Mouse (Mus musculus): ENCODE data around the gene Adamts2. TPM values are rescaled to one million over a fixed set of nuclear protein-coding genes. Genes with fewer than 3 reads are reported as not detected.

Gene Adamts2
- polyA plus RNA-seq, 1 experiment, result 3.2 TPM

GRCm38 (mm10) chr11:50726035-50726434 is 124.2 kb downstream of the Adamts2 start:
- TF ChIP-seq CTCF (IDR thresholded peaks at IDR 0.05; ENCODE audit: control insufficient read depth, insufficient read depth, insufficient replicate concordance, low read depth, low read length) (no peak), POLR2A (IDR thresholded peaks at IDR 0.05; ENCODE audit: control insufficient read depth, low read depth, low read length) (no peak)
- Histone ChIP-seq H3K27me3 (ENCODE audit: control insufficient read depth, insufficient read depth, low read length) (no peaks in the 10 kb centered on the region), H3K4me3 (ENCODE audit: control insufficient read depth, low read depth, low read length) (no peak overlapping the region), H3K27ac (ENCODE audit: control insufficient read depth, insufficient read depth, low read depth, low read length) (no peak overlapping the region), H3K36me3 (ENCODE audit: control insufficient read depth, insufficient read depth, low read length) (no peaks in the 10 kb centered on the region), H3K4me1 (ENCODE audit: control insufficient read depth, insufficient read depth, low read length) (no peaks in the 10 kb centered on the region)

- Histone ChIP-seq H3K36me3 (ENCODE audit: control insufficient read depth, insufficient read depth, low read length) (no peaks in the 10 kb centered on the region), H3K27ac (ENCODE audit: control insufficient read depth, insufficient read depth, low read depth, low read length) (no peak overlapping the region), H3K27me3 (ENCODE audit: control insufficient read depth, insufficient read depth, low read length) (no peaks in the 10 kb centered on the region), H3K4me1 (ENCODE audit: control insufficient read depth, insufficient read depth, low read length) (no peaks in the 10 kb centered on the region), H3K4me3 (ENCODE audit: control insufficient read depth, low read depth, low read length) (no peak overlapping the region)
- TF ChIP-seq CTCF (IDR thresholded peaks at IDR 0.05; ENCODE audit: control insufficient read depth, insufficient read depth, insufficient replicate concordance, low read depth, low read length) (no peak), POLR2A (IDR thresholded peaks at IDR 0.05; ENCODE audit: control insufficient read depth, low read depth, low read length) (no peak)
Observed at GRCm38 (mm10) chr11:50733146-50733545, 131.3 kb downstream of the Adamts2 start.

- Histone ChIP-seq H3K4me1 (ENCODE audit: control insufficient read depth, insufficient read depth, low read length) (no peaks in the 10 kb centered on the region), H3K27me3 (ENCODE audit: control insufficient read depth, insufficient read depth, low read length) (no peaks in the 10 kb centered on the region), H3K4me3 (ENCODE audit: control insufficient read depth, low read depth, low read length) (no peak overlapping the region), H3K36me3 (ENCODE audit: control insufficient read depth, insufficient read depth, low read length) (no peaks in the 10 kb centered on the region), H3K27ac (ENCODE audit: control insufficient read depth, insufficient read depth, low read depth, low read length) (no peak overlapping the region)
- peak; percentile 16; the same call in 1 of the 2 replicates for TF ChIP-seq CTCF (IDR thresholded peaks at IDR 0.05; ENCODE audit: control insufficient read depth, insufficient read depth, insufficient replicate concordance, low read depth, low read length)
- no peak for TF ChIP-seq POLR2A (IDR thresholded peaks at IDR 0.05; ENCODE audit: control insufficient read depth, low read depth, low read length)
Observed at GRCm38 (mm10) chr11:50734129-50734528, 132.2 kb downstream of the Adamts2 start.

- Histone ChIP-seq H3K27ac (ENCODE audit: control insufficient read depth, insufficient read depth, low read depth, low read length) (no peak overlapping the region), H3K4me3 (ENCODE audit: control insufficient read depth, low read depth, low read length) (no peak overlapping the region), H3K4me1 (ENCODE audit: control insufficient read depth, insufficient read depth, low read length) (no peaks in the 10 kb centered on the region), H3K36me3 (ENCODE audit: control insufficient read depth, insufficient read depth, low read length) (no peaks in the 10 kb centered on the region), H3K27me3 (ENCODE audit: control insufficient read depth, insufficient read depth, low read length) (no peaks in the 10 kb centered on the region)
- TF ChIP-seq CTCF (IDR thresholded peaks at IDR 0.05; ENCODE audit: control insufficient read depth, insufficient read depth, insufficient replicate concordance, low read depth, low read length), result no peak
- TF ChIP-seq POLR2A (IDR thresholded peaks at IDR 0.05; ENCODE audit: control insufficient read depth, low read depth, low read length), result no peak
Observed at GRCm38 (mm10) chr11:50736548-50736947, 134.7 kb downstream of the Adamts2 start.

GRCm38 (mm10) chr11:50738436-50738835 is 136.6 kb downstream of the Adamts2 start:
- no peaks in the 10 kb centered on the region for H3K27me3 ChIP-seq (ENCODE audit: control insufficient read depth, insufficient read depth, low read length)
- no peaks in the 10 kb centered on the region for H3K4me1 ChIP-seq (ENCODE audit: control insufficient read depth, insufficient read depth, low read length)
- H3K4me3 ChIP-seq (ENCODE audit: control insufficient read depth, low read depth, low read length), result no peak overlapping the region
- H3K36me3 ChIP-seq (ENCODE audit: control insufficient read depth, insufficient read depth, low read length), result no peaks in the 10 kb centered on the region
- TF ChIP-seq POLR2A (IDR thresholded peaks at IDR 0.05; ENCODE audit: control insufficient read depth, low read depth, low read length) (no peak), CTCF (IDR thresholded peaks at IDR 0.05; ENCODE audit: control insufficient read depth, insufficient read depth, insufficient replicate concordance, low read depth, low read length) (no peak)
- H3K27ac ChIP-seq (ENCODE audit: control insufficient read depth, insufficient read depth, low read depth, low read length), result no peak overlapping the region

- Histone ChIP-seq H3K4me1 (ENCODE audit: control insufficient read depth, insufficient read depth, low read length) (no peaks in the 10 kb centered on the region), H3K27me3 (ENCODE audit: control insufficient read depth, insufficient read depth, low read length) (no peaks in the 10 kb centered on the region), H3K4me3 (ENCODE audit: control insufficient read depth, low read depth, low read length) (no peak overlapping the region), H3K27ac (ENCODE audit: control insufficient read depth, insufficient read depth, low read depth, low read length) (no peak overlapping the region), H3K36me3 (ENCODE audit: control insufficient read depth, insufficient read depth, low read length) (no peaks in the 10 kb centered on the region)
- TF ChIP-seq POLR2A (IDR thresholded peaks at IDR 0.05; ENCODE audit: control insufficient read depth, low read depth, low read length) (no peak), CTCF (IDR thresholded peaks at IDR 0.05; ENCODE audit: control insufficient read depth, insufficient read depth, insufficient replicate concordance, low read depth, low read length) (no peak)
Observed at GRCm38 (mm10) chr11:50739453-50739852, 137.6 kb downstream of the Adamts2 start.

- no peak overlapping the region for H3K4me3 ChIP-seq (ENCODE audit: control insufficient read depth, low read depth, low read length)
- TF ChIP-seq POLR2A (IDR thresholded peaks at IDR 0.05; ENCODE audit: control insufficient read depth, low read depth, low read length), result no peak
- TF ChIP-seq CTCF (IDR thresholded peaks at IDR 0.05; ENCODE audit: control insufficient read depth, insufficient read depth, insufficient replicate concordance, low read depth, low read length), result no peak
- H3K4me1 ChIP-seq (ENCODE audit: control insufficient read depth, insufficient read depth, low read length), result no peaks in the 10 kb centered on the region
- no peaks in the 10 kb centered on the region for H3K36me3 ChIP-seq (ENCODE audit: control insufficient read depth, insufficient read depth, low read length)
- no peaks in the 10 kb centered on the region for H3K27me3 ChIP-seq (ENCODE audit: control insufficient read depth, insufficient read depth, low read length)
- H3K27ac ChIP-seq (ENCODE audit: control insufficient read depth, insufficient read depth, low read depth, low read length), result no peak overlapping the region
Observed at GRCm38 (mm10) chr11:50742146-50742545, 140.3 kb downstream of the Adamts2 start.

GRCm38 (mm10) chr11:50744971-50745370 is 143.1 kb downstream of the Adamts2 start:
- no peak for TF ChIP-seq CTCF (IDR thresholded peaks at IDR 0.05; ENCODE audit: control insufficient read depth, insufficient read depth, insufficient replicate concordance, low read depth, low read length)
- TF ChIP-seq POLR2A (IDR thresholded peaks at IDR 0.05; ENCODE audit: control insufficient read depth, low read depth, low read length), result no peak
- no peak overlapping the region for H3K4me3 ChIP-seq (ENCODE audit: control insufficient read depth, low read depth, low read length)
- H3K27me3 ChIP-seq (ENCODE audit: control insufficient read depth, insufficient read depth, low read length), result no peaks in the 10 kb centered on the region
- H3K36me3 ChIP-seq (ENCODE audit: control insufficient read depth, insufficient read depth, low read length), result no peaks in the 10 kb centered on the region
- H3K27ac ChIP-seq (ENCODE audit: control insufficient read depth, insufficient read depth, low read depth, low read length), result no peak overlapping the region
- no peaks in the 10 kb centered on the region for H3K4me1 ChIP-seq (ENCODE audit: control insufficient read depth, insufficient read depth, low read length)
